Mouse (Mus musculus) layer of hippocampus, adult 2 months (tissue): Measurements from ENCODE around the gene Dusp22. TPM values are rescaled to one million over a fixed set of nuclear protein-coding genes. Genes with fewer than 3 reads are reported as not detected.
A peak's percentile ranks its signal among the peaks of the same experiment; 100 is the strongest.

ENCODE experiments used
- DNase-seq, 2 experiments: peaks; one replicate each; pipeline ENCODE4 v3.0.0; 2022; ENCODE audit warnings: low spot score in 2 of 2
- H3K27ac ChIP-seq: fragments of 200-600 bp; 2 replicates; pipeline ENCODE4 v1.8.1; 2022
- H3K4me3 ChIP-seq: fragments of 200-600 bp; 2 replicates; pipeline ENCODE4 v1.8.1; 2022; ENCODE audit warnings: mild to moderate bottlenecking
- CTCF ChIP-seq: fragments of 200-600 bp; conservative IDR thresholded peaks from 2 replicates; pipeline ENCODE4 v1.8.1; 2022; ENCODE audit warnings: antibody characterized with exemption, mild to moderate bottlenecking, moderate library complexity
- long read RNA-seq, 2 experiments: library from polyadenylated mRNA; stranded (forward); transcript quantifications; one replicate each; pipeline ENCODE4 v2.0.0; 2021; ENCODE audit warnings: borderline mapping rate in 2 of 2
- total RNA-seq, 2 experiments: library from RNA; stranded (reverse); gene quantifications; 2 replicates each; pipeline ENCODE4 v1.2.3; 2021

The Dusp22 gene
- 10 to 100 TPM; 22.5 to 23.9 TPM for total RNA-seq
- long read RNA-seq, experiment 1, transcript Dusp22-202 (7 exons, 3,015 nt), result major isoform, 17 of 26 reads
- long read RNA-seq, experiment 1, partial matches to known transcripts, result 1 of 26 reads
- long read RNA-seq, experiment 1, other reads (novel, unspliced or antisense), result 5 of 26 reads
- long read RNA-seq, experiment 2, transcript Dusp22-202 (7 exons, 3,015 nt), result major isoform, 23 of 29 reads
- long read RNA-seq, experiment 2, partial matches to known transcripts, result 3 of 29 reads
- long read RNA-seq, experiment 2, other reads (novel, unspliced or antisense), result 0 of 29 reads

DNA sequence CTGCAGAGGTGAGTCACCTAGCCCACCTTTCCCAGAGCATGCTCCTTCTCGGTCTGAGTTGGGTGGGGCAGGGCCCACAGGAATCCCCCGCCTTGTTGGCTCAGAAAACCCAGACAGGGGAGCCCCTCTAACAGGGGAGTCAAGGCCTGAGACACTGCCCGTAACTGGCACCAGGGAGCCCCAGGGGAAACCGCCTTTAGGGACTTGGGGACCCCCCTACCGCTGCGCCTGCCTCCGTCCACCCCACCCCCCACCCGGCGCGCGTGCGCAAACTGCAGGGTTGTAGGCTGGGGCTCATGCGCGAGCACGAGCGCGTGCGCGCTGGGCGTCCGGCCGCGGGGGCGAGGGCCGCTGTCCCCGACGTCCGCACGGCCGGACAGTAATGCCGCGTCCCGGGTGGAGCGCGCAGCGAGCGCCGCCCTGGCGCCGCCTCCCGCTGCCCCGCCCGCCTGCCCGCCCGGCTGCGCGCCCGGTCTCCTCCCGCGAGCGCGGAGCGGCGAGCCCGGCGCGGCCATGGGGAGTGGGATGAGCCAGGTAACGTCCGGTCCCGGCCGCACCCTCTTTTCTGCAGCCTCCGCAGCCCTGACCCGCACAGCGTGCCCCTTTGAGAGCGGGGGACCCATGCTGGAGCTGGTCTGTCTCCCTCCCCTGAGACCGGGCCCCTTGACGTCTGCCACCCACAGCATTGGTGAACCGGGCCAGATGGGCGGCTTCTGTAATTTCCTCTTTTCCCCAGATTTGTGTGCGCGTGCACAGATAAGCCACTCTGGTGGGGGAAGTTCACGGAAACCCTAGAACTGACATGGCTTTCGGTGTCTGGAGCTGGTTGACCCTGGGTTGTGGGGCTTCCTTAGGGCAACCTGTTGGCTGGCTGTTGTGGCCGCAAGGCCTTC is at the start of gene Dusp22:
Dusp22 (plus strand) TSS at position 387 of the 893 bp plus-strand sequence.
- no peak for TF ChIP-seq CTCF
- DNase-seq, result peak; percentile 80 to 81
- Histone ChIP-seq H3K27ac (peak within 1 kb of the TSS; percentile 100), H3K4me3 (peak within 1 kb of the TSS; percentile 77)

- Histone ChIP-seq H3K4me3 (no peak overlapping the region), H3K27ac (no peak overlapping the region)
- no peak for DNase-seq
- TF ChIP-seq CTCF, result no peak
These were observed 47.6 kb upstream of the Dusp22 start for GRCm38 (mm10) chr13:30612079-30612794.

DNA sequence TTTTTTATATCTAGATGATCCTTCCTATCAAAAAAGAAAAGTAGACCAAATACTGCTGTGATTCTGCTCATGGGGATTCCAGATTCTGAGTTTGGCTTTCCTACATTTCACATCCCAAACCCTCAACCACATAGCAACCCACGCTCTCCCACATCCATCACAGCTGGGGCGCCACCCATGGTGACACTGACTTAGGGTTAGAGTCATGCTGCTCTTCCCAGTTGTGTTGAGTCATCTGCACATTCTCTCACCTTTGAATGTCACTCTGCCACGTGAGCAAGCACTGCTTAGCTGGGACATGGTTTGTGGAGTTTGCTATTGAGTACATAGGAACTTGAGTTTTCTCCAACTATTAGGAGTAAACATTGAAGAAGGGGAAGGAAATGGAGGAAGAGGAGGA is 40.1 kb upstream of the Dusp22 start:
- Histone ChIP-seq H3K4me3 (no peak overlapping the region), H3K27ac (no peak overlapping the region)
- no peak for DNase-seq
- TF ChIP-seq CTCF, result no peak

- TF ChIP-seq CTCF, result no peak
- no peak overlapping the region for H3K4me3 ChIP-seq
- peak overlapping the region; percentile 79 for H3K27ac ChIP-seq
- DNase-seq, result peak; percentile 55 to 80
These were observed 31.4 kb upstream of the Dusp22 start for GRCm38 (mm10) chr13:30628195-30629048.

GRCm38 (mm10) chr13:30629794-30630410 is 29.9 kb upstream of the Dusp22 start:
- DNase-seq, result no peak
- no peak overlapping the region for H3K4me3 ChIP-seq
- TF ChIP-seq CTCF, result no peak
- no peak overlapping the region for H3K27ac ChIP-seq

DNA sequence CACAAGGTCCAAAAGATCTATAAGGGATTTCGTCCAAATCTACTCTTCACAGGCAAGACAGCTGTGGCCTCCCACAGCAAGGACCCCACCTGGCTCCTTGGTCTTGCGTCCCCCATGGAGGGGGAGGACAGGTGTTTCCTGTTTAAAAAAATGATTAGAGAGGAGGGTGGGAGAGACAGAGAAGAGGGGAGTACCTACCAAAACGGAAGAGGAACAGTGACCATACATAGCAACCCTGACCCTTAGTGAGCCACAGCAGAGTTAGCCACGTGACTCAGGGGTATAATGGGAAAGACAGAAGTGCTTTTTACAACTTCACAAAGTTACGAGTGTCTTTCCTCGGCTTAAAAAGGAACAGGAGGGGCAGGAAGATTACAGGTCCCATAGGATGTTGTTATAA is 26.8 kb upstream of the Dusp22 start:
- no peak for TF ChIP-seq CTCF

DNA sequence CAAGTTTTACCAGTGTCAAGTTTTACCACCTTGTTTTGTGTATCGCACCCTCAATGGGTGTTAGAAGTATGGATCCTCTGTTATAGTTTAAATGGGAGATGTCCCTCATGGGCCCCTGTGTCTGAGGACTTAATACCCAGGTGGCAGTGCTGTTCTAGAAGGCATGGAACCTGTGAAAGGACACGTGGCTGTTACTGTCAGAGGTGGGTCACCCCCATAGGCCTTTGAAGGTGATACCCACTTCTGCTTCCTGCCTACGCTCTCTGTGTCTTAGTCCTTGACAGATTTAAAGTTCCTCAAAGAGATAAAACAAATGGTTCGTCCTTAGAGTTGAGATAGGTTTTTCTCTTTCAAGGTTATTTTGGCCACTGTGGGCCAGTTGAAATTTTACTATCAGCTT is 23.3 kb upstream of the Dusp22 start:
- DNase-seq, result no peak
- no peak for TF ChIP-seq CTCF
- Histone ChIP-seq H3K4me3 (no peak overlapping the region), H3K27ac (no peak overlapping the region)

More for the DNA sequence above, 26.8 kb upstream of the Dusp22 start:
- no peak for DNase-seq
- no peak overlapping the region for H3K4me3 ChIP-seq
- no peak overlapping the region for H3K27ac ChIP-seq

GRCm38 (mm10) chr13:30638378-30639115 is 21.3 kb upstream of the Dusp22 start:
- TF ChIP-seq CTCF, result no peak
- H3K27ac ChIP-seq, result no peak overlapping the region
- DNase-seq, result no peak

DNA sequence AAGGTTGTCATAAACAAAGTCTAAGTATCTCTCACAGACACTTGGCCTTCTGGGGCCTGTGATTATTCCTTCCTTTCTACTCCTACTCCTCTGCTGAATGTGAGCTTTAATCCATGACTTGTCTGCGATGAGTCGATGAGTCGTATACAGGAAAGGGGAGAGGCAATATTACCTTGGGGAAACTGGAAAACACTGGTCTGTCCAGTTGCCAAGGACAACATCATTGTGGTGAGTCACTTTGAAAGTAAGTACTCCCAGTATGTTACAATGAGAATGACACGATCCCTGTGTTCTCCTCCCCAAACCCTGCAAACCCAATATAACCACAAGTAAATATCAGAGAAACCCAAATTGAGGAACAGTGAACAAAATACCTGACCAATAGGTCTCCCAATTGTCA is 17.7 kb upstream of the Dusp22 start:
- Histone ChIP-seq H3K27ac (no peak overlapping the region), H3K4me3 (no peak overlapping the region)
- no peak for DNase-seq
- no peak for TF ChIP-seq CTCF

More at GRCm38 (mm10) chr13:30638378-30639115, 21.3 kb upstream of the Dusp22 start:
- H3K4me3 ChIP-seq, result no peak overlapping the region

DNA sequence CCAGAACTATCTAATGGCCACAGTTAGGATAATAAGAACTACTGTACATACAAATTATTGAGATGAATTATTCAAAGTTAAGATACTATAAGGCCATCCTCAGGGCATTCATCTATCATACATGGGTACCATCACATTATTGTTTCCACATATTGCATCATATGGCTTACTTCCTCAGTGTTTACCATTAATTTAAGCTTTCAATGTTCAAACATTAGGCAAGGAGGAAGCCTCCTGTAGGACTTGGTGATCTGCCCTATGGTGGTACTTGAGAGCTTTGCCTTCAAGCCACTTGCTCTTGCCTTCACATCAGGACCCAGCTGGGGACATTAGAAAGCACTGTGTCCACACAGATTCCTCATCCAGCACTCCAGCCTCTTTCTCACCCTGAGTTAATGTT is 11.3 kb upstream of the Dusp22 start:
- Histone ChIP-seq H3K4me3 (no peak overlapping the region), H3K27ac (no peak overlapping the region)
- no peak for TF ChIP-seq CTCF
- DNase-seq, result no peak

DNA sequence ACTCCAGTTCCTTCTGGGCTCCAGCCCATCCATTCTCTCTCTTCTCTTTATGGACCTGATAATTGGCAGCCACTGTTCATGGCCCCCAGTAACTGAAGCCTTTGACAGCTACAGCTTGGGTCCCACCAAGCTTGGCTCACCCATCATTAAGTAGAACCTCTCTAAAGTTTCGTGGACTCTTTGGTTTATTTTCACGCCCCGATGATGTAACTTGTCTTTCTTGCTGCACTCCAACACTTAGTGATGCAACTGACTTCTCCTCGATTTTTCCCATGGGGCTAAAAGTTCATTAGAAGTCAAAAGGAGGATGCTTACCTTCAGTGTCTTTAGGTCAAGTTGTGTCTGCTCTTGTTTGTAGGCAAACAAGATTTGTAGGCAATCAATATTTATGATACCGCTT is 10.6 kb upstream of the Dusp22 start:
- no peak overlapping the region for H3K4me3 ChIP-seq
- DNase-seq, result no peak
- no peak for TF ChIP-seq CTCF
- H3K27ac ChIP-seq, result no peak overlapping the region

DNA sequence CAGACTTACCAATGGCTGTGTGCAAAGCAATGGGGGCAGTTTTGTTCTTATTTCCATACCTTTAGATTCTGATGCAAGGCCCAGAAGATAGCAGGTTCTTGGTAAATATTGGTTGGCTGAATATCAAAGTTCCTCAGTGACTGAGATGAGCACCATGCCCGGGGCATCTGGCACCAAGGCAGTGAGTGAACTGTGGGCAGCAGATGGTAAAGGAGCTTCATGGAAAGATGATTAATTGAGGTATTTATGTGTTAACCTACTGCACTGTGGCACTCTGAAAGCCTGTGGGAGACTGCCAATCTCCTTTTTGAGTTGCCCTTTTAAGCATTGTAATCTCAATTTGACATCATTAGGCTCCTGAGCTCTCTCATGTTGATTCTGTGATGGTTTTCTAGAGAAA is 9.1 kb upstream of the Dusp22 start:
- no peak for DNase-seq
- TF ChIP-seq CTCF, result no peak
- H3K27ac ChIP-seq, result no peak overlapping the region
- no peak overlapping the region for H3K4me3 ChIP-seq
